Mouse (Mus musculus): ENCODE results near the gene Kbtbd4.

- TF ChIP-seq EP300 (IDR thresholded peaks at IDR 0.05; ENCODE audit: low read depth) (no peak), CTCF (IDR thresholded peaks at IDR 0.05; ENCODE audit: low read depth) (no peak)
Observed at GRCm38 (mm10) chr2:90960012-90960411, 55.5 kb downstream of the Kbtbd4 start.
